Mouse (Mus musculus): ENCODE results near the gene Fbxo47. TPM values are rescaled to one million over a fixed set of nuclear protein-coding genes. Genes with fewer than 3 reads are reported as not detected.

Gene Fbxo47
- polyA plus RNA-seq, 3 experiments from 2014 or later: 0.54 to 1.0 TPM; not detected in 1

- peak; percentile 43 for ATAC-seq
Measured at GRCm38 (mm10) chr11:97829913-97830476, 54.0 kb downstream of the Fbxo47 start.

GRCm38 (mm10) chr11:97829365-97829764, 54.6 kb downstream of the Fbxo47 start:
- no peak for ATAC-seq

- ATAC-seq: no peak
Measured at GRCm38 (mm10) chr11:97827654-97828053, 56.3 kb downstream of the Fbxo47 start.

- ATAC-seq: no peak
Measured at GRCm38 (mm10) chr11:97826414-97826813, 57.5 kb downstream of the Fbxo47 start.

- ATAC-seq: no peak
Measured at GRCm38 (mm10) chr11:97825971-97826370, 58.0 kb downstream of the Fbxo47 start.

GRCm38 (mm10) chr11:97825295-97825694, 58.7 kb downstream of the Fbxo47 start:
- ATAC-seq: peak; percentile 77

GRCm38 (mm10) chr11:97824895-97825294, 59.1 kb downstream of the Fbxo47 start:
- ATAC-seq: peak; percentile 3

GRCm38 (mm10) chr11:97824168-97824567, 59.8 kb downstream of the Fbxo47 start:
- ATAC-seq: no peak

- no peak for ATAC-seq
Measured at GRCm38 (mm10) chr11:97822840-97823603, 60.9 kb downstream of the Fbxo47 start.

GRCm38 (mm10) chr11:97821401-97822064, 62.4 kb downstream of the Fbxo47 start:
- peak; percentile 77 for ATAC-seq

GRCm38 (mm10) chr11:97820840-97821239, 63.1 kb downstream of the Fbxo47 start:
- no peak for ATAC-seq

GRCm38 (mm10) chr11:97819923-97820322, 64.0 kb downstream of the Fbxo47 start:
- ATAC-seq: no peak

GRCm38 (mm10) chr11:97819102-97819501, 64.9 kb downstream of the Fbxo47 start:
- no peak for ATAC-seq

- ATAC-seq: no peak
Measured at GRCm38 (mm10) chr11:97818571-97818970, 65.4 kb downstream of the Fbxo47 start.

- no peak for ATAC-seq
Measured at GRCm38 (mm10) chr11:97818003-97818402, 66.0 kb downstream of the Fbxo47 start.

- ATAC-seq: no peak
Measured at GRCm38 (mm10) chr11:97817379-97817778, 66.6 kb downstream of the Fbxo47 start.

GRCm38 (mm10) chr11:97816916-97817315, 67.0 kb downstream of the Fbxo47 start:
- ATAC-seq: no peak

- ATAC-seq: no peak
Measured at GRCm38 (mm10) chr11:97816176-97816575, 67.8 kb downstream of the Fbxo47 start.

GRCm38 (mm10) chr11:97815736-97816135, 68.2 kb downstream of the Fbxo47 start:
- no peak for ATAC-seq

- ATAC-seq: no peak
Measured at GRCm38 (mm10) chr11:97813746-97814515, 70.0 kb downstream of the Fbxo47 start.

GRCm38 (mm10) chr11:97813085-97813484, 70.9 kb downstream of the Fbxo47 start:
- no peak for ATAC-seq

GRCm38 (mm10) chr11:97812491-97812921, 71.4 kb downstream of the Fbxo47 start:
- ATAC-seq: no peak

Measured in inflammation-experienced regulatory T-cells, adult 6 months (primary cell).